Mouse (Mus musculus) activated CD4-positive, CD25-positive, alpha-beta regulatory T cell, adult 4 months (primary cell): ENCODE results near the gene Pla2g4c. TPM values are rescaled to one million over a fixed set of nuclear protein-coding genes. Genes with fewer than 3 reads are reported as not detected.

Experiments used
- ATAC-seq: one replicate; pipeline ENCODE4 v1.8.0; 2017
- polyA plus RNA-seq, 2 experiments: library from polyadenylated mRNA; unstranded; fragments of 100-300 nt; shearing (Covaris generic); gene quantifications; one replicate each; pipeline ENCODE4 v1.2.1; 2017

The Pla2g4c gene
- polyA plus RNA-seq, result under 1 TPM; 0.41 to 0.61 TPM

- no peak for ATAC-seq
Measured at GRCm38 (mm10) chr7:13324316-13324715, at the start of gene Pla2g4c. Pla2g4c (plus strand) TSS chr7:13324655.

DNA sequence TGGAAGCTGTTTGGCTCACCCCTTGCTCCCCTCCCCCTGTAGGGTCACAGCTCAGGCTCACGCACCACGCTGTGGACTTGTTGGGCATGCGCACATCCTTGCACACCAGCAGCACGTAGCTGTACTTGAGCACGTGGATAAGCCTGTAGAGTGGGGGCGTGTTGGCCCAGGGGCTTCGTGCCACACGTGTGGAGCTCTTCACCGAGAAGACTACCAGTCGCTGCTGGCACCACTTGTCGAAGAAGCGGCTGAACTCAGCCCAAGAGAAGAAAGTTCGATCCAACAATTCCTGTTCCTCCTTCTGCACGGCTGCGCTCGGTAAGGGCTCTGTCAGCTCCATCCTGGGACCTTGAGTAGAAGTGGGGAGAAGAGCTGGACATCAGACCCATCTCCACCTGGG lies 47.4 kb upstream of the Pla2g4c start, which contains the start of gene Lig1:
Lig1 (plus strand) TSS at position 203 of the 400 bp plus-strand sequence.
- ATAC-seq, result no peak

GRCm38 (mm10) chr7:13277833-13278232 lies 46.6 kb upstream of the Pla2g4c start:
- ATAC-seq, result no peak

GRCm38 (mm10) chr7:13278308-13278891 lies 46.1 kb upstream of the Pla2g4c start, which contains the start of gene Zswim9:
Zswim9 (minus strand) TSS chr7:13278721.
- peak; percentile 97 for ATAC-seq

DNA sequence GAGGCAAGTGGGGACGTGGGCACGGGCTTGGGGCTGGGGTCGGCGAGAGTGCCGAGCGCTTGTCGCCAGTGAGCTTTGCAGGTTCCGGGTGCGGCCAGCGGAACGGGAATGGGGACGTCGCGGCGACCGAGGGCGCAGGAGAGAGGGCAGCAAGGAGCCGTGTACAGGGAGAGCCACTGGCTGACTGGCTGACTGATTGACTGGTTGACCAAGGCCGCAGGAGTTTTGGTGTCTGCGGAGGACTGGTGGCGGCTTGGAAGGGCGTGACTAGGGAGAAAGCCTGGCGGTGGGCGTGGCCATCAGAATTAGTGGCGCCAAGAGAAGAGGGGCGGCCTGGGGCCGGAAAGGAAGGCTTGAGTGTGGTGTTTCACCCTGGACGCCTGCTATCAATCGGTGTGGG lies 45.5 kb upstream of the Pla2g4c start:
- peak; percentile 11 for ATAC-seq

DNA sequence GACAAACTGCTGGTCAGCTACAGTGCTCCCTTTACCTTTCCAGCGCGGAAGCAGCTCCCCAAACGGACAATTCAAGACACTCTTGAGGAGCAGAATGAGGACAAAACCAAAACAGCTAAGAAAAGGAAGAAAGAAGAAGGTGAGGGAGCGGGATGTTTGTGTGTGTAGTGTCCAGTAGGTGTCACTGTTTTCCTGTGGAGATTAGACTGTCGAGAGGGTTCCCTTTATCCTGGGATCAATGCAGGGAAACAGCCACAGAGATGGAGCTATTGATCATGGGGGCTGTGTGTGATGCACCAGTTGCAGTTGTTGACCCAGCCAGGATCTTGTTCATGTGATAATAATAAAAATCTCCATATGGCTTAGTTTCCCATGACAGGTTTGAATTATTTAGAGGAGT lies 35.8 kb upstream of the Pla2g4c start:
- ATAC-seq, result peak; percentile 73

DNA sequence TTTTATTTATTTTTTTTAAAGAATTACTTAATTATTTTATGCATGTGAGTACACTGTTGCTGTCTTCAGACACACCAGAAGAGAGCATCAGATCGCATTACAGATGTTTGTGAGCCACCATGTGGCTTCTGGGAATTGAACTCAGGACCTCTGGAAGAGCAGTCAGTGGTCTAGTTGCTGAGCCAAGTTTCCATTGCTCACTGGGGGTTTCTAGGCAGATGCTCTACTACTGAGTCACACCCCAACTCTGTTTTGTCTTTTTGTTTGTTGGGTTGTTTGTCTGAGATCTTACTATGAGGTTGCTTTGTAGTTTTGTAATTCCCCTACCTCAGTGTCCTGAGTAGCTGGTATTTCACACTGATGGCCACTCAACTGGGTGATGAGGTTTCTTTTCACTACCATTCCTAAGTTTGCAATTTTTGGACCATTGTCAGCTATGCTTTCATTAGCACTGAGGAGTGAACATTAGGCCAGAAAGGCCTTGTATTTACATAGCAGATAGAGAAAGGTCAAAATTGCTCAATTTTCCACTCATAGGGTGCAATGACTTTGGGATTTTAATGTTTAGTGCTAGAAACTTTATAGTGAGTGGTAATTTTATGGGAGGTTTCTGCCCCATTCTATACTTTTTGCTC lies 34.3 kb upstream of the Pla2g4c start:
- ATAC-seq, result no peak

- no peak for ATAC-seq
Measured at GRCm38 (mm10) chr7:13291370-13291769, 33.1 kb upstream of the Pla2g4c start.

DNA sequence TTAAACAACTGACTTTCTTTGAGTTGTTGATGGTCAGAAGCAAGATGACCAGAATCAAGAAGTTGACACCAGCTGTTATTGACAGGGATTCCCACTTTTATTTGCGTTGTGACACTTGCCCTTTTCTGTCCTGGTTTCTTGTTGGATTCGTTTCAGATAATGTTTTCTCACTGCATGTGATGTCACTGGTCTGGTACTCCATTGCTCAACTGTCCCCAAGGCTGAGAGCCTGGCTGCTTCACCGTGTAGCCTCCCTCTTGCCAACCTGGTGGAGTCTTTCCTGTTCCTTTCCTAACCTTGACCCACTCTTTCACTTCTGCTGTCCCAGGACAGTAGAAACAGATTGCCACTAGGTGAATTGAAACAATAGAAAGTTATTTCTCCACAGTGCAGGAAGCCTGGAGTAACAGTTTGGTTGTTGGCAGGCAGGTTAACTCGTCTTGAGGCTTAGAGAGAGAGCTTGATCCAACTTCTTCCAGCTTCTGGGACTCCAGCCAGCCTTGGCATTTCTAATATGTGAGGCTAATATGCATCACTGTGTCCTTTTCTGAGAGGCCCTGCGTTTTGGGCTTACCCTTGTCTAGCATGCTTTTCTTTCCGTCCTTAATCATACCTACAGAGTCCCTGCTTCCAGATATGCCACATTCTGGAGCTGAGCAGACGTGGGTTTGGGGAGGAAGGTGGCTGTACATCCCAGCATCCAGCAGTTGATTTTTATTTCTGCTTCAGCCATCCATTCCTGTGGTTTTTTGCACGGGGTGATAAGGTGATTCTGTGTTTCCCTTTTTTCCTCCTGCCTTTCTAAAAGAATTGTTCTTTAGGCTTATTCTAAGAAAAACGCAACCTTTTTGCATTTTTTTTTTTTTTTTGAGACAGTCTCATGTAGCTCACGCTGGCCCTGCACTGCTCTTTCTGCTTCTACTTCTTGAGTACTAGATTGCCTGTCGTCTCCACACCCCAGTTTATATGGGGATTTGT lies 30.3 kb upstream of the Pla2g4c start:
- ATAC-seq, result no peak

GRCm38 (mm10) chr7:13295256-13295655 lies 29.2 kb upstream of the Pla2g4c start:
- no peak for ATAC-seq

- ATAC-seq, result no peak
Measured at GRCm38 (mm10) chr7:13297636-13298035, 26.8 kb upstream of the Pla2g4c start.

DNA sequence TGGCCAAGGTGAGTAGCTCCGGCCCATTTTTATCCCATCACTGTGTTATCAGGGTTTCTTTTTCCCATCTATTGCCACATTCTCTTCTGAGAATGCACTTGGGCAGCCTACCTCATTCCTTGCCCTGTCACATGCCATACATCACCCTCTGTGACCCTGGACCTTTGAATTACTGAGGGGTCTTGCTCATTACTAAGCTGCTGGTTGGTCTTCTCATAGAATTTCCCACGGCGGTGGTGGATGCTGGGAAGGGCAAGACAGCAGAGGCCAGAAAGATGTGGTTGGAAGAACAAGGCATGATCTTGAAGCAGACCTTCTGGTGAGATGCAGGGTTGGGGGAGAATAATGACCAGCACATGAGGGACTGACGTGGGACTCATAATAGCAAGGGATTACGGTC lies 25.6 kb upstream of the Pla2g4c start:
- ATAC-seq, result no peak

DNA sequence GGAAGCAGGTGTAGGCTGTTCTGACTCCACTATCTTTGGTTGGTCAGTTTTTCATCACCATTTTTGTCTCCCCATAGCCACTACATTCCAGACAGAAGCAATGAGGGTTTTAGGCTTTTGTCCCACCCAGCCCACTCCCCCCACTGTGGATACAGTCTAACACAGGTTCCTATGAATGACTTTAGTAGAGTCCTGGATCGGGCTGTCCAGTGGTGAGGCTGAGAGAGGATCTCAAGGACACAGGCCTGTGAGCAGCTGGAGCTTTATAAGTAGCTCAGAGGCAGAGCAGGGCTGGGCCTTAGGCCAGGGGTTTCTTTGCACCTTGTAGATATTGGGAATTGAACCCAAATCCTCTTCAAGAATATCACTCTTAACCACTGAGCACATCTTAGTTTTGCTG lies 22.8 kb upstream of the Pla2g4c start:
- no peak for ATAC-seq

GRCm38 (mm10) chr7:13302780-13303179 lies 21.7 kb upstream of the Pla2g4c start:
- ATAC-seq, result peak; percentile 96

GRCm38 (mm10) chr7:13303372-13303771 lies 21.1 kb upstream of the Pla2g4c start:
- no peak for ATAC-seq

DNA sequence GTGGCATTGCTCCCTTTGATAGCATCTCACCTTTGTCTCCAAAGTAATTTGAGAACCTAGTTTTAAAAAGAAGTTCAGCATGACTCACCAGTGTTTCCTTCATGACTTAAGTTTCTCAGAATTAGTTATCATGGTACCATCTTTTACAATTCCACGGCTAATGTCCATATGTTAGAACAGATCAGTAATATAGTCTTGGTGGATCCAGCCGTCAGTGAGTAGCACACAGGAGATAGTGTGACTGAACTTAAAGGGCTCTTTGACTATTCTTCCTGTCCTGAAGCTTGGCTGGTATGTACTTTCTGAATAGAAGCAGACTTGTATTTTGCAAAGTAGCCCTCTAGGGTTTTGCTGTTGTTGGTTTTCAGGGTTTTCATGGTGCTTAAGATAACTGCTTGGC lies 15.0 kb upstream of the Pla2g4c start:
- no peak for ATAC-seq

- no peak for ATAC-seq
Measured at GRCm38 (mm10) chr7:13310493-13311199, 13.8 kb upstream of the Pla2g4c start.

DNA sequence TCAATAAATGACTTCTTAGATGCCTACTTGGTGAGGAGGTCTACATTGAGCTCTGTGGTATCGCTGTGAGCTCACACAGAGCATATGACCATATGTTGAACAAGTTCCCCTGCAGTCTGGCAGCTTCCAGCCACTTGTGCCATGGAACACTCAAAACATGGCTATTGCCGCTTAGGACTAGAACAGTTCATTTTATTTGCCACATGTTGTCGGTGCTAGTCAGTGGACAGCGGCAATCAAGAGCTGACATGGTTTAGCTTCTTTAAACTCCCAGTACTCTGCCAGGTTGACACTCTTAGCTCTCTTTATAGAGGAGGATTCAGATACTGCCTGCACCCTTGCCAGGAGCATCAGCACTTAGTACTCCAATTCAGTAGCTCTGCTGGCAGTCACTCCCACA lies 13.1 kb upstream of the Pla2g4c start:
- no peak for ATAC-seq

- no peak for ATAC-seq
Measured at GRCm38 (mm10) chr7:13314095-13314597, 10.3 kb upstream of the Pla2g4c start.

GRCm38 (mm10) chr7:13321424-13321823 lies 3.0 kb upstream of the Pla2g4c start:
- no peak for ATAC-seq

GRCm38 (mm10) chr7:13330575-13330974 lies 6.1 kb downstream of the Pla2g4c start:
- ATAC-seq, result no peak

DNA sequence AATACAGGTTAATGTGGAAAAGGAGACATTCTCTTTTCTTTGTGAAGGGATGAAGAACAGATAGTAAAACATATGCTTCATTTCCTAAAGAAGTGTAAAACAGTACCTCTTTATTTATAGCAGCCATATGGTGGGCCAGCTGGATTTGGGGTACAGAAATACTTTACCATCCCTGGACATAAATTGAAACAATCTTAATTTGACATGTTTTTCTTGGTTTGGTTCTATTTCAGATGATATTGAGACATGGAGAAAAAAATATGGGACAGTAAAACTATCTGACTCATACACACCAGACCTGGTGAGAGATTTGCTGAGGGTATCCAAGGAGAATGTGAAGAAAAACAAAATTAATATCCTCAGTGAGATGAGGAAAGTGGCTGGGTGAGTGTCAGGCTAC lies 31.5 kb downstream of the Pla2g4c start:
- no peak for ATAC-seq
